Mouse (Mus musculus) stomach, embryonic 14.5 days (tissue): ENCODE data around the gene Olfr1362. TPM values are rescaled to one million over a fixed set of nuclear protein-coding genes. Genes with fewer than 3 reads are reported as not detected.

ENCODE experiments used
- ATAC-seq: fragments of 200-750 bp; cut with Nextera tagmentation; 2 replicates; pipeline ENCODE4 v1.8.0; 2017; ENCODE audit warnings: low read depth, moderate TSS enrichment; ENCODE audit not compliant: insufficient number of reproducible peaks, insufficient read depth, low FRiP score
- H3K27ac ChIP-seq: fragments of 300-500 bp; sonication (generic); 2 replicates; pipeline ENCODE4 v1.5.1; 2014; ENCODE audit warnings: mild to moderate bottlenecking, low read length, moderate library complexity, mixed read lengths
- H3K27me3 ChIP-seq: fragments of 300-500 bp; sonication (generic); 2 replicates; pipeline ENCODE4 v1.6.1; 2014; ENCODE audit warnings: low read length, control low read depth, mixed read lengths; ENCODE audit not compliant: control insufficient read depth, insufficient read depth
- H3K36me3 ChIP-seq: fragments of 300-500 bp; sonication (generic); 2 replicates; pipeline ENCODE4 v1.6.1; 2014; ENCODE audit warnings: mild to moderate bottlenecking, control low read depth, low read length, moderate library complexity, mixed read lengths; ENCODE audit not compliant: control insufficient read depth, insufficient read depth
- H3K4me1 ChIP-seq: fragments of 300-500 bp; sonication (generic); 2 replicates; pipeline ENCODE4 v1.6.1; 2014; ENCODE audit warnings: low read length, control low read depth, mixed read lengths; ENCODE audit not compliant: control insufficient read depth, insufficient read depth
- H3K4me2 ChIP-seq: fragments of 300-500 bp; sonication (generic); replicated peaks from 2 replicates; pipeline ENCODE4 v1.6.1; 2014; ENCODE audit warnings: low read depth, low read length, control low read depth
- H3K4me3 ChIP-seq: fragments of 300-500 bp; sonication (generic); 2 replicates; pipeline ENCODE4 v1.5.1; 2014; ENCODE audit warnings: low read depth, low read length, control low read depth
- H3K9ac ChIP-seq: fragments of 300-500 bp; sonication (generic); replicated peaks from 2 replicates; pipeline ENCODE4 v1.6.1; 2014; ENCODE audit warnings: low read depth, mild to moderate bottlenecking, control low read depth, low read length, moderate library complexity, mixed read lengths
- H3K9me3 ChIP-seq: fragments of 300-500 bp; sonication (generic); 2 replicates; pipeline ENCODE4 v1.6.1; 2016; ENCODE audit warnings: low read depth, low read length, control low read depth; ENCODE audit not compliant: control insufficient read depth
- WGBS: fragments of 180-500 bp; shearing (Covaris S2); extraction: QIAGEN DNeasy Blood & Tissue Kit; methylation state at CpG from one replicate; pipeline ENCODE4 v1.1.7; 2014; 5-methylcytosine and 5-hydroxymethylcytosine counted together
- polyA plus RNA-seq: library from polyadenylated mRNA; unstranded; fragments of >200 nt; fragmentation: Nextera tagmentation; extraction: Ambion mirVana; gene quantifications from 2 replicates; pipeline ENCODE4 v1.2.1, GENCODE M21; 2014

Gene Olfr1362
- not detected in 2 replicates for polyA plus RNA-seq

DNA sequence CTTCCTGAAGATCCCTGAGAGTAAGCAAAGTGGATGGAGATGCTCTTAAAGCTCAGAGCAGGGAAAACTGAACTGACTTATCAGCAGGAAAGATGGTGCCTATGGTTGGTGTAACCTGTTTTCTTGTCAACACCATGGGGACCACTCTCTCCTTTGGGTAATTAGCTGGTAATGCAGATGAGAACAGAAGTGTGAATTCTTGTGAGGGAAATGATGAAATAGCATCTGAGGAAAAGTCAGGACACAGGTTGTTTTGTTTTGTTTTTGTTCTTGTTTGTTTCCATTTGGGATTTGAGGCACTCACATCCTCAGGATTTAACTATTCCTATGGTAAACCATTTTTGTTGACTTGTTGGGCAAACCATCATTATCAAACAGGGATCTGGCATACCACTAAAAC lies at the start of gene Olfr1362:
Olfr1362 (minus strand) TSS at position 101 of the 400 bp plus-strand sequence.
- H3K4me3 ChIP-seq, result no peak within 1 kb of the TSS
- no peak within 1 kb of the TSS for H3K9ac ChIP-seq
- ATAC-seq, result no peak

DNA sequence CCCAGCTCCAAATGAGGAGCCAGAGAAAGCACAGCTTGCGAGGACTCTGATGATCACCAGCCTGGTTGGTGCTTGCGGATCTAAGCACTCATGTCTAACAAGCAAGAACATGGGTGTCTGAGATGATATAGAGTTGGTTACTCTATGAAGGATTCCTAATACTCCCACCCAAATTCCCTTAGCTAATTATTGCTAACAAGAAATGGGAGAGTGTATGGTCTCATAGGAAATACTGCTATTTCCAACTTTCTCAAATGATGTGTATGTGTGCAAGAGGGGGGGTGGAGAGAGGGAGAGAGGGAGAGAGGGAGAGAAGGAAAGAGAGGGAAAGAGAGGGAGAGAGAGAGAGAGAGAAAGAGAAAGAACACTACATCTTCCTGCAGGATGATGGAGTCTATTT lies 49.5 kb upstream of the Olfr1362 start, which contains the start of gene Olfr1361:
Olfr1361 (minus strand) TSS at position 101 of the 400 bp plus-strand sequence.
- no peak for ATAC-seq
- Histone ChIP-seq H3K4me1 (no peaks in the 10 kb centered on the region), H3K27me3 (no peaks in the 10 kb centered on the region), H3K9ac (no peak within 1 kb of the TSS), H3K27ac (no peak within 1 kb of the TSS), H3K4me3 (no peak within 1 kb of the TSS), H3K4me2 (no peak within 1 kb of the TSS), H3K36me3 (no peaks in the 10 kb centered on the region), H3K9me3 (no peaks in the 10 kb centered on the region)
- WGBS, result 56% methylated on average over 2 of the region's 2 CpGs

More for the DNA sequence above, at the start of gene Olfr1362:
- Histone ChIP-seq H3K27ac (no peak within 1 kb of the TSS), H3K4me2 (no peak within 1 kb of the TSS), H3K9me3 (no peaks in the 10 kb centered on the region), H3K4me1 (no peaks in the 10 kb centered on the region), H3K27me3 (no peaks in the 10 kb centered on the region), H3K36me3 (no peaks in the 10 kb centered on the region)

DNA sequence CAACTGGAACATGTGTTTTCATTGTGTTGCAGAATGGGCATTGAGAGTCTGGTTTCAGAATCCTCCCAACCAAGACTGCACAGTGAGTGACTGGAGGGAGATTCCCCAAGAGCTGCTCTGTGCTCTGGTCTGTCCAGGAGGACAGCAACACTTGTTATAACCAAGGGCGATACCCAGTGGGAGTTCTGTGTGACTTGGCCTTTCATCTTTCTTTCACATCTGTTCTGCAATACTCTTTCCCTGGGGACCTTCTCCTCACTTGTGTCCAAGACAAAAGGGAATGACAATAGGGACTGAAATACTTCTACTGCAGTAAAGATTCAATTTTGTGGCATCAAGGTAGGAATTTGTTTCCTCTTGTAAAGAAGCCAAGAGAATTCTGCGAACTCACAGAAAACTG lies 28.6 kb upstream of the Olfr1362 start, which contains the start of gene Olfr11:
Olfr11 (minus strand) TSS at position 101 of the 400 bp plus-strand sequence.
- ATAC-seq, result no peak
- Histone ChIP-seq H3K4me2 (no peak within 1 kb of the TSS), H3K27me3 (no peaks in the 10 kb centered on the region), H3K4me3 (no peak within 1 kb of the TSS), H3K27ac (no peak within 1 kb of the TSS), H3K9me3 (no peaks in the 10 kb centered on the region), H3K36me3 (no peaks in the 10 kb centered on the region), H3K9ac (no peak within 1 kb of the TSS), H3K4me1 (no peaks in the 10 kb centered on the region)
- 91% methylated on average over 2 of the region's 2 CpGs for WGBS

DNA sequence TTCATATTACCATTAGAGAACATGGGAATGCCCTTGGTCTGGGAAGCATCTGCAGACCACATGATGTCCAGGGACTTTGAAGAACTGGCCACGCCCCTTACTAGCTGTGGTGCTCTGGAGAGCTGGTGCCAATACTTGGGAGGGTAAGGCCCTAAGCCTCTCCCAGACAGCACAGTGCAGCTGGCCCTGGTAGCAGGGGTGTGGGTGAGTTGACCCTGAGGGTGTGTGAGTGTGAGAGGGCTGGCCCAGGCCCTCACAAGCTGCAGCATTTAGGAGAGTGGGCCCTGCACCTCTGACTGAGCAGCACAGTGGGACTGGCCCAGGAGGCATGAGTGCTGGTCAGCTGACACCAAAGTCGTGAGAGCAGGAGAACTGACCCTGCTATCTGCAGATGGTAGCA lies 22.2 kb downstream of the Olfr1362 start:
- Histone ChIP-seq H3K4me1 (no peaks in the 10 kb centered on the region), H3K4me3 (no peak overlapping the region), H3K9ac (no peak overlapping the region), H3K27ac (no peak overlapping the region), H3K36me3 (no peaks in the 10 kb centered on the region), H3K4me2 (no peak overlapping the region), H3K27me3 (no peaks in the 10 kb centered on the region), H3K9me3 (no peaks in the 10 kb centered on the region)
- 65% methylated on average over 2 of the region's 2 CpGs for WGBS
- no peak for ATAC-seq

DNA sequence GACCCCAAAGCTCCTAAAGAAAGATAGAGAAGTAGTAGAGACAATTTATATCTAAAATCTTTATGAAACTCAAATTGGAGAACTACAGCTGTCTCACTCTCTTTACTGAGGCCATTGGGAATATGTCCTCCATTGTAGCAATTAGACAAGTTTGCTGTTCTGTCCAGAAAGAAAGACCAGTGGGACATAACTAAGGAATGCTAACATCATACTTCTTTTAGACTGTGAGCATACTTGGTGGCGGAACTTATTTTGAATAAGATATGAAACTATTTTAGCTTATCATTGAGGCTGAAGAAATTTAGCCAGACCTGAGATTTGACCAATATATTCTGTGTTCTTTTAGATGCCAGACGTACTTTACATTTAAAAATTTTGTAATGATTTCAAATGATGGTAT lies 32.2 kb downstream of the Olfr1362 start, which contains the start of gene Olfr1364:
Olfr1364 (minus strand) TSS at position 101 of the 400 bp plus-strand sequence.
- H3K9ac ChIP-seq, result no peak within 1 kb of the TSS

More for the DNA sequence above, 32.2 kb downstream of the Olfr1362 start, which contains the start of gene Olfr1364:
- H3K4me3 ChIP-seq, result no peak within 1 kb of the TSS
- no peaks in the 10 kb centered on the region for H3K27me3 ChIP-seq
- no peak within 1 kb of the TSS for H3K4me2 ChIP-seq
- no peaks in the 10 kb centered on the region for H3K36me3 ChIP-seq
- H3K27ac ChIP-seq, result no peak within 1 kb of the TSS
- ATAC-seq, result no peak
- 78% methylated on average over 2 of the region's 2 CpGs for WGBS
- H3K9me3 ChIP-seq, result no peaks in the 10 kb centered on the region
- no peaks in the 10 kb centered on the region for H3K4me1 ChIP-seq

Other genes with a start within 250 kb of the Olfr1362 start
- 81.3 and 85.7 TPM in 2 replicates for gene Zkscan3, start 211.3 kb downstream of the Olfr1362 start, polyA plus RNA-seq
- 2.3 and 3.1 TPM in 2 replicates for gene Pgbd1, start 173.0 kb downstream of the Olfr1362 start, polyA plus RNA-seq
- 32.6 and 35.8 TPM in 2 replicates for gene Zscan26, start 160.3 kb downstream of the Olfr1362 start, polyA plus RNA-seq
- gene Nkapl, start 145.5 kb downstream of the Olfr1362 start, polyA plus RNA-seq, result 2.7 and 2.8 TPM in 2 replicates
- 2.9 TPM in 2 replicates for gene Zkscan4, start 135.1 kb downstream of the Olfr1362 start, polyA plus RNA-seq
- not detected in 2 replicates for gene Gm10065, start 134.6 kb downstream of the Olfr1362 start, polyA plus RNA-seq
- 0.17 and 0.34 TPM in 2 replicates for gene AK157302, start 118.8 kb downstream of the Olfr1362 start, polyA plus RNA-seq
- 6.7 and 7.5 TPM in 2 replicates for gene Gm11273, start 112.6 kb downstream of the Olfr1362 start, polyA plus RNA-seq
- gene Zkscan8, start 82.9 kb downstream of the Olfr1362 start, polyA plus RNA-seq, result 11.5 and 11.6 TPM in 2 replicates
- 0.07 and 0.28 TPM in 2 replicates for gene Olfr1366, start 71.2 kb downstream of the Olfr1362 start, polyA plus RNA-seq
- 0.06 TPM in 1 of 2 replicates, not detected in the other for gene Olfr1535, start 54.1 kb downstream of the Olfr1362 start, polyA plus RNA-seq
- not detected in 2 replicates for gene Olfr1364, start 32.3 kb downstream of the Olfr1362 start, polyA plus RNA-seq
- gene Olfr11, start 28.5 kb upstream of the Olfr1362 start, polyA plus RNA-seq, result not detected in 2 replicates
- not detected in 2 replicates for gene Olfr1361, start 49.4 kb upstream of the Olfr1362 start, polyA plus RNA-seq
- not detected in 2 replicates for gene Olfr1360, start 63.4 kb upstream of the Olfr1362 start, polyA plus RNA-seq
- gene Olfr1359, start 84.1 kb upstream of the Olfr1362 start, polyA plus RNA-seq, result not detected in 2 replicates
- 3.7 and 4.3 TPM in 2 replicates for gene Hist1h2bl, start 102.1 kb upstream of the Olfr1362 start, polyA plus RNA-seq
- 8.8 and 36.0 TPM in 2 replicates for gene Hist1h2ai, start 102.4 kb upstream of the Olfr1362 start, polyA plus RNA-seq
- 9.0 and 13.1 TPM in 2 replicates for gene Hist1h3h, start 103.6 kb upstream of the Olfr1362 start, polyA plus RNA-seq
- gene Hist1h2bm, start 108.0 kb upstream of the Olfr1362 start, polyA plus RNA-seq, result 3.1 TPM in 2 replicates
- 4.1 and 4.5 TPM in 2 replicates for gene Hist1h4j, start 121.0 kb upstream of the Olfr1362 start, polyA plus RNA-seq
- gene Hist1h4k, start 136.5 kb upstream of the Olfr1362 start, polyA plus RNA-seq, result 10.9 and 13.1 TPM in 2 replicates
- 10.1 and 13.3 TPM in 2 replicates for gene Hist1h2ak, start 139.8 kb upstream of the Olfr1362 start, polyA plus RNA-seq
- 3.1 and 5.0 TPM in 2 replicates for gene Hist1h2bn, start 140.1 kb upstream of the Olfr1362 start, polyA plus RNA-seq
- 14.8 and 20.1 TPM in 2 replicates for gene Hist1h1b, start 166.6 kb upstream of the Olfr1362 start, polyA plus RNA-seq
- 166 and 187 TPM in 2 replicates for gene Hist1h3i, start 169.3 kb upstream of the Olfr1362 start, polyA plus RNA-seq
- 11.4 TPM in 1 of 2 replicates, not detected in the other for gene Hist1h2an, start 173.2 kb upstream of the Olfr1362 start, polyA plus RNA-seq
- 1.4 and 1.8 TPM in 2 replicates for gene Hist1h2bp, start 173.4 kb upstream of the Olfr1362 start, polyA plus RNA-seq
- 17.5 and 19.7 TPM in 2 replicates for gene Hist1h2bq, start 196.2 kb upstream of the Olfr1362 start, polyA plus RNA-seq
- gene Hist1h2ao, start 196.4 kb upstream of the Olfr1362 start, polyA plus RNA-seq, result not detected in 2 replicates
- gene Hist1h4m, start 197.7 kb upstream of the Olfr1362 start, polyA plus RNA-seq, result not detected in 2 replicates
- 18.2 and 28.4 TPM in 2 replicates for gene Hist1h4n, start 218.2 kb upstream of the Olfr1362 start, polyA plus RNA-seq
- 3,565 and 4,516 TPM in 2 replicates for gene Hist1h2ap, start 219.5 kb upstream of the Olfr1362 start, polyA plus RNA-seq
- 24.3 and 25.5 TPM in 2 replicates for gene Hist1h2br, start 219.7 kb upstream of the Olfr1362 start, polyA plus RNA-seq